8 mouse cellular contexts compared by ENCODE assay signal in the genomic region with DNA sequence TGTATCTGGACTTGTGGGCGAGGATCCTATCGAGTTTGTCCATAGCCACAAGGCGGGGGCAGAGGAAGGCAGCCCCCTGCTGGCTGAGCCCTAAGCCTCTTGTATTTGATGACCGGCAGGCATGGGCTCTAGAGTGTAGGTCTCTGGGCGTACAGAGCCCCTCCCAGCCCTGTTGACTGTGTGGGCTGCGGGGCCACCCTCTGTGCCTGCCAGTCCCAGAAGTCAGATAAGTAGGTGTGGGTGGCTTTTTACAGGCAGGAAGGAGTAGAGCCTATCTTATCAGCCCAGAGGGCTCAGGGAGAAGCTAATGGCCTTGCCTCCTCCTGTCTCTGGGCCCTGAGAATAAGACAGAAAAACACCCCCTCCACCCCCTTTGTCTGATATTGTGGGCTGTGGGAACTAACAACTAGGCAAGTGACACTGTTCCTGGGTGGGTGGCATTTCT. TPM values are rescaled to one million over a fixed set of nuclear protein-coding genes. Genes with fewer than 3 reads are reported as not detected.
DNase-seq lines count a peak whose midpoint lies in the region; ATAC-seq and TF ChIP-seq lines count a peak whose summit lies in the region.

No protein-coding gene starts in this region.

- ATAC-seq in lung, postnatal 0 days: peak; percentile 42
- ATAC-seq in limb, embryonic 12.5 days (ENCODE audit: insufficient number of reproducible peaks, insufficient read depth, low FRiP score, low TSS enrichment, low read depth): no peak; the same call in 1 of the 2 replicates

- no peak for DNase-seq in lung, postnatal 0 days (ENCODE audit: low spot score)
- DNase-seq in lung, adult 18-20 months: no peak
- DNase-seq in embryonic facial prominence, embryonic 10.5 days (ENCODE audit: low spot score): peak; percentile 38
- peak; percentile 68 to 80 for DNase-seq in spleen, postnatal 36 days (ENCODE audit: low spot score in 2 of 2)
- no peak for DNase-seq in gastrocnemius, adult 18-20 months (ENCODE audit: low spot score)
- no peak for DNase-seq in urinary bladder, postnatal 10 days (ENCODE audit: low spot score)
- no peak for DNase-seq in right cerebral cortex, adult 18-20 months

- no peak overlapping the region for H3K9ac ChIP-seq in lung, postnatal 0 days (replicated peaks; ENCODE audit: low read depth)
- peak overlapping the region; percentile 12; the same call in 1 of the 2 replicates for H3K9ac ChIP-seq in limb, embryonic 12.5 days (replicated peaks)

- H3K4me1 ChIP-seq in lung, postnatal 0 days (ENCODE audit: insufficient read depth, low read depth, low read length): no peaks in the 10 kb centered on the region
- peaks cover 23% of the 10 kb centered on the region for H3K4me1 ChIP-seq in embryonic facial prominence, embryonic 10.5 days
- H3K4me1 ChIP-seq in limb, embryonic 12.5 days (replicated peaks): peaks cover 19% of the 10 kb centered on the region

- no peak overlapping the region for H3K4me2 ChIP-seq in lung, postnatal 0 days (replicated peaks; ENCODE audit: low read depth, low read length)
- H3K4me2 ChIP-seq in limb, embryonic 12.5 days: peak overlapping the region; percentile 30

- peaks cover 20% of the 10 kb centered on the region; the same call in 1 of the 2 replicates for H3K36me3 ChIP-seq in lung, postnatal 0 days (ENCODE audit: insufficient read depth, low read length)
- peaks cover 29% of the 10 kb centered on the region for H3K36me3 ChIP-seq in embryonic facial prominence, embryonic 10.5 days (replicated peaks)
- peaks cover 18% of the 10 kb centered on the region for H3K36me3 ChIP-seq in limb, embryonic 12.5 days

- no peak overlapping the region for H3K4me3 ChIP-seq in lung, postnatal 0 days (ENCODE audit: low read depth, low read length)
- H3K4me3 ChIP-seq in embryonic facial prominence, embryonic 10.5 days: peak overlapping the region; percentile 32; the same call in 1 of the 2 replicates
- no peak overlapping the region for H3K4me3 ChIP-seq in limb, embryonic 12.5 days (replicated peaks)

- WGBS in lung, postnatal 0 days: 9% methylated on average over 6 of the region's 6 CpGs
- WGBS in embryonic facial prominence, embryonic 10.5 days: 14% methylated on average over 6 of the region's 6 CpGs
- WGBS in limb, embryonic 12.5 days: 14% methylated on average over 6 of the region's 6 CpGs

- H3K27me3 ChIP-seq in lung, postnatal 0 days (replicated peaks; ENCODE audit: insufficient read depth, low read length): no peaks in the 10 kb centered on the region
- no peaks in the 10 kb centered on the region for H3K27me3 ChIP-seq in embryonic facial prominence, embryonic 10.5 days (replicated peaks; ENCODE audit: low read depth, poor library complexity, severe bottlenecking)
- no peaks in the 10 kb centered on the region for H3K27me3 ChIP-seq in limb, embryonic 12.5 days

- no peak overlapping the region for H3K27ac ChIP-seq in lung, postnatal 0 days (ENCODE audit: low read length)
- H3K27ac ChIP-seq in embryonic facial prominence, embryonic 10.5 days (replicated peaks): peak overlapping the region; percentile 42
- peak overlapping the region; percentile 29; the same call in 1 of the 2 replicates for H3K27ac ChIP-seq in limb, embryonic 12.5 days

- peak; percentile 25; the same call in 1 of the 2 replicates for TF ChIP-seq CTCF in lung, postnatal 0 days (IDR thresholded peaks at IDR 0.05)

- no peaks in the 10 kb centered on the region for H3K9me3 ChIP-seq in lung, postnatal 0 days (ENCODE audit: low read length)
- H3K9me3 ChIP-seq in embryonic facial prominence, embryonic 10.5 days: no peaks in the 10 kb centered on the region
- no peaks in the 10 kb centered on the region for H3K9me3 ChIP-seq in limb, embryonic 12.5 days

- TF ChIP-seq EP300 in lung, postnatal 0 days (IDR thresholded peaks at IDR 0.05): no peak

RNA-seq across cellular contexts. Expression of gene Mafk, which starts 12.8 kb away (rescaled TPM):
- 38.5 and 38.9 TPM in 2 replicates for polyA plus RNA-seq in lung, postnatal 0 days (2015; fragmentation: Nextera tagmentation; extraction: Ambion mirVana)
- 9.2 and 10.5 TPM in 2 replicates for polyA plus RNA-seq in embryonic facial prominence, embryonic 10.5 days (2016; fragmentation: Nextera tagmentation; extraction: Ambion mirVana)
- 7.0 and 8.3 TPM in 2 replicates for polyA plus RNA-seq in limb, embryonic 12.5 days (2016; fragmentation: Nextera tagmentation; extraction: Ambion mirVana)
- total RNA-seq in gastrocnemius, adult 18-20 months (2021): 10 to 100 TPM; 19.5 to 33.9 TPM

RNA-seq across cellular contexts. Expression of gene Tmem184a, which starts 15.6 kb away (rescaled TPM):
- polyA plus RNA-seq in lung, postnatal 0 days (2015; fragmentation: Nextera tagmentation; extraction: Ambion mirVana): 15.5 and 19.1 TPM in 2 replicates
- 3.5 and 4.3 TPM in 2 replicates for polyA plus RNA-seq in embryonic facial prominence, embryonic 10.5 days (2016; fragmentation: Nextera tagmentation; extraction: Ambion mirVana)
- 0.79 and 1.0 TPM in 2 replicates for polyA plus RNA-seq in limb, embryonic 12.5 days (2016; fragmentation: Nextera tagmentation; extraction: Ambion mirVana)
- total RNA-seq in gastrocnemius, adult 18-20 months (2021): under 1 TPM; 0.78 to 0.84 TPM

RNA-seq across cellular contexts. Expression of gene Gm26938, which starts 22.1 kb away (rescaled TPM):
- polyA plus RNA-seq in lung, postnatal 0 days (2015; fragmentation: Nextera tagmentation; extraction: Ambion mirVana): 0.33 TPM in 1 of 2 replicates, not detected in the other
- not detected in 2 replicates for polyA plus RNA-seq in embryonic facial prominence, embryonic 10.5 days (2016; fragmentation: Nextera tagmentation; extraction: Ambion mirVana)
- 0.51 TPM in 1 of 2 replicates, not detected in the other for polyA plus RNA-seq in limb, embryonic 12.5 days (2016; fragmentation: Nextera tagmentation; extraction: Ambion mirVana)
- not detected for total RNA-seq in gastrocnemius, adult 18-20 months (2021)

RNA-seq across cellular contexts. Expression of gene Psmg3, which starts 22.6 kb away (rescaled TPM):
- 41.1 and 45.4 TPM in 2 replicates for polyA plus RNA-seq in lung, postnatal 0 days (2015; fragmentation: Nextera tagmentation; extraction: Ambion mirVana)
- polyA plus RNA-seq in embryonic facial prominence, embryonic 10.5 days (2016; fragmentation: Nextera tagmentation; extraction: Ambion mirVana): 91.9 and 95.0 TPM in 2 replicates
- 71.4 and 71.8 TPM in 2 replicates for polyA plus RNA-seq in limb, embryonic 12.5 days (2016; fragmentation: Nextera tagmentation; extraction: Ambion mirVana)
- 10 to 100 TPM in 1 of 2 experiments, 1 to 10 TPM in 1; 7.8 to 10.6 TPM for total RNA-seq in gastrocnemius, adult 18-20 months (2021)

RNA-seq across cellular contexts. Expression of gene Ints1, which starts 28.7 kb away (rescaled TPM):
- polyA plus RNA-seq in lung, postnatal 0 days (2015; fragmentation: Nextera tagmentation; extraction: Ambion mirVana): 8.6 TPM in 2 replicates
- 42.6 and 44.4 TPM in 2 replicates for polyA plus RNA-seq in embryonic facial prominence, embryonic 10.5 days (2016; fragmentation: Nextera tagmentation; extraction: Ambion mirVana)
- polyA plus RNA-seq in limb, embryonic 12.5 days (2016; fragmentation: Nextera tagmentation; extraction: Ambion mirVana): 32.8 and 38.5 TPM in 2 replicates
- total RNA-seq in gastrocnemius, adult 18-20 months (2021): 10 to 100 TPM; 31.5 to 37.6 TPM

Comparison
In these comparisons a context has a peak if more than half of its experiments do, and no peak if none do; other contexts are left out.
1. DNase-seq: peak in embryonic facial prominence, embryonic 10.5 days (single experiment) and spleen, postnatal 36 days (2 of 2); none in lung, postnatal 0 days (single experiment), lung, adult 18-20 months (0 of 2), gastrocnemius, adult 18-20 months (single experiment), urinary bladder, postnatal 10 days (single experiment) and right cerebral cortex, adult 18-20 months (single experiment).